Mouse (Mus musculus) brain, embryonic 14.5 days (tissue): ENCODE data around the gene Actr1a.

ENCODE experiments used
- CTCF ChIP-seq: fragments of 200-500 bp; IDR thresholded peaks from 2 replicates; pipeline ENCODE4 v1.5.1; 2012; ENCODE audit warnings: inconsistent platforms, mild to moderate bottlenecking, moderate library complexity, borderline replicate concordance; ENCODE audit not compliant: insufficient read depth, insufficient read length; ENCODE audit errors: extremely low read depth
- POLR2A ChIP-seq: fragments of 200-500 bp; IDR thresholded peaks from 2 replicates; pipeline ENCODE4 v1.6.1; 2012; ENCODE audit warnings: mild to moderate bottlenecking, inconsistent platforms, borderline replicate concordance; ENCODE audit not compliant: poor library complexity, insufficient read depth, insufficient read length, severe bottlenecking; ENCODE audit errors: extremely low read depth

DNA sequence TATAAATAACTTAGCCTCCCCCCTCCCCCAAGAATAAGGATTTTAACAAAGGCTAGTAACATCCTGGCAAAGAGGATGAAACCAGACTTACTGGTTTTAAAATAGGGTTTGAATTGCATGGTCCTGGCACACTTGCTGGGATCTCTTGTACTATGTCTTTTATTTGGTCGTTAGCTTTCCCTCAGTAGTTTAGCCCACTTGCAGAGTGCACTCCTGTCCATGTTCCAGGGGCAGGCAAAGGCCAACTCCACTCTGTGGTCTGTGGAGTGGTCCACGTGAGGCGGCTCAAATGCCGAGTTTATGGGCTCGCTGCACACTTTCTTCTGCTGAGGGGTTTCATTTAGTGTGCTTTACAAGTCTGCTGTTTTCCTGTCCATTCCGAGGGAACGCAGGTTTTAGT, 4.3 kb upstream of the Actr1a start:
- TF ChIP-seq POLR2A: no peak
- no peak for TF ChIP-seq CTCF
